In genomic region chr19:29100261-29100660, GRCm38 (mm10) we compare ENCODE assay signal across 8 mouse cellular contexts. TPM values are rescaled to one million over a fixed set of nuclear protein-coding genes. Genes with fewer than 3 reads are reported as not detected.
DNase-seq lines count a peak whose midpoint lies in the region; ATAC-seq and TF ChIP-seq lines count a peak whose summit lies in the region.

No protein-coding gene starts in this region.

- H3K4me3 ChIP-seq in heart, embryonic 14.5 days (ENCODE audit: control insufficient read depth in 1 of 2, insufficient read depth in 1 of 2, low read depth in 1 of 2, low read length in 2 of 2), result peak overlapping the region; percentile 91 to 98; a peak in 3 of 4 replicates
- H3K4me3 ChIP-seq in brown adipose tissue, adult 24 weeks (ENCODE audit: insufficient read depth, low read depth, low read length), result peak overlapping the region; percentile 82
- peak overlapping the region; percentile 89 for H3K4me3 ChIP-seq in hindbrain, embryonic 13.5 days
- H3K4me3 ChIP-seq in midbrain, embryonic 15.5 days, result peak overlapping the region; percentile 90
- H3K4me3 ChIP-seq in thymus, adult 2 months (ENCODE audit: control insufficient read depth, insufficient read depth, low read length), result no peak overlapping the region

- H3K9ac ChIP-seq in heart, embryonic 14.5 days (ENCODE audit: low read length), result peak overlapping the region; percentile 76
- peak overlapping the region; percentile 76 for H3K9ac ChIP-seq in hindbrain, embryonic 13.5 days
- H3K9ac ChIP-seq in midbrain, embryonic 15.5 days, result peak overlapping the region; percentile 65; the same call in 1 of the 2 replicates

- H3K4me1 ChIP-seq in heart, embryonic 14.5 days (ENCODE audit: control insufficient read depth in 2 of 2, insufficient read depth in 2 of 2, low read length in 2 of 2), result peaks cover 5 to 8% of the 10 kb centered on the region in 2 experiments
- peaks cover 2% of the 10 kb centered on the region; the same call in 1 of the 2 replicates for H3K4me1 ChIP-seq in brown adipose tissue, adult 24 weeks (ENCODE audit: control insufficient read depth, insufficient read depth, insufficient read length, low read length)
- peaks cover 13% of the 10 kb centered on the region for H3K4me1 ChIP-seq in hindbrain, embryonic 13.5 days (replicated peaks)
- peaks cover 11% of the 10 kb centered on the region for H3K4me1 ChIP-seq in midbrain, embryonic 15.5 days
- peaks cover 7% of the 10 kb centered on the region for H3K4me1 ChIP-seq in thymus, adult 2 months (replicated peaks; ENCODE audit: control insufficient read depth, insufficient read depth, low read length)

- no peak for ATAC-seq in heart, embryonic 14.5 days (ENCODE audit: insufficient number of reproducible peaks, insufficient read depth, low FRiP score, low read depth)
- no peak for ATAC-seq in hindbrain, embryonic 13.5 days (ENCODE audit: low FRiP score)
- ATAC-seq in midbrain, embryonic 15.5 days (replicated peaks), result peak; percentile 1; the same call in 1 of the 2 replicates

- DNase-seq in heart, postnatal 36 days, result no peak
- DNase-seq in urinary bladder, postnatal 25 days (ENCODE audit: low spot score), result no peak
- no peak for DNase-seq in thymus, adult 2 months
- no peak for DNase-seq in B cell, adult 2 months

- no peaks in the 10 kb centered on the region for H3K27me3 ChIP-seq in heart, embryonic 14.5 days (ENCODE audit: control insufficient read depth, insufficient read depth, low read length)
- H3K27me3 ChIP-seq in hindbrain, embryonic 13.5 days, result 0 out of 2 replicates have a peak, but pooled peaks cover 4% of the 10 kb centered on the region
- no peaks in the 10 kb centered on the region for H3K27me3 ChIP-seq in midbrain, embryonic 15.5 days (replicated peaks)
- H3K27me3 ChIP-seq in thymus, adult 2 months (ENCODE audit: control insufficient read depth, insufficient read depth, low read length), result no peaks in the 10 kb centered on the region

- TF ChIP-seq CTCF in thymus, adult 2 months (IDR thresholded peaks at IDR 0.05; ENCODE audit: borderline replicate concordance, control insufficient read depth, extremely low read depth, insufficient read depth, low read length, poor library complexity), result no peak

- no peaks in the 10 kb centered on the region for H3K9me3 ChIP-seq in heart, embryonic 14.5 days (ENCODE audit: control insufficient read depth, low read length)
- no peaks in the 10 kb centered on the region for H3K9me3 ChIP-seq in hindbrain, embryonic 13.5 days
- H3K9me3 ChIP-seq in midbrain, embryonic 15.5 days, result no peaks in the 10 kb centered on the region

- 25% methylated on average over 8 of the region's 8 CpGs for WGBS in heart, embryonic 14.5 days
- 32% methylated on average over 8 of the region's 8 CpGs for WGBS in hindbrain, embryonic 13.5 days
- WGBS in midbrain, embryonic 15.5 days, result 19% methylated on average over 8 of the region's 8 CpGs
- 51% methylated on average over 8 of the region's 8 CpGs for WGBS in thymus, adult 2 months

- H3K36me3 ChIP-seq in heart, embryonic 14.5 days (ENCODE audit: control insufficient read depth, insufficient read depth, low read length), result no peaks in the 10 kb centered on the region
- no peaks in the 10 kb centered on the region for H3K36me3 ChIP-seq in hindbrain, embryonic 13.5 days
- no peaks in the 10 kb centered on the region for H3K36me3 ChIP-seq in midbrain, embryonic 15.5 days (replicated peaks)
- H3K36me3 ChIP-seq in thymus, adult 2 months (ENCODE audit: control insufficient read depth, insufficient read depth, low read length), result no peaks in the 10 kb centered on the region

- no peak for TF ChIP-seq POLR2A in thymus, adult 2 months (IDR thresholded peaks at IDR 0.05; ENCODE audit: control insufficient read depth, extremely low read depth, insufficient read depth, low read length, poor library complexity)

- peak overlapping the region; percentile 38 to 59; a peak in 3 of 4 replicates for H3K27ac ChIP-seq in heart, embryonic 14.5 days (replicated peaks in 1 of 2; ENCODE audit: control insufficient read depth in 1 of 2, insufficient read depth in 1 of 2, low read depth in 2 of 2, low read length in 2 of 2)
- no peak overlapping the region for H3K27ac ChIP-seq in brown adipose tissue, adult 24 weeks (replicated peaks; ENCODE audit: low read depth, low read length)
- no peak overlapping the region for H3K27ac ChIP-seq in hindbrain, embryonic 13.5 days
- peak overlapping the region; percentile 75; the same call in 1 of the 2 replicates for H3K27ac ChIP-seq in midbrain, embryonic 15.5 days
- H3K27ac ChIP-seq in thymus, adult 2 months (ENCODE audit: control insufficient read depth, insufficient read depth, low read length), result no peak overlapping the region

- intact Hi-C loops in heart, postnatal 36 days (cut with DNase I), result loop anchor here (2.0 to 10.0 kb wide), 4 partner anchors 31 to 935 kb away; partner anchors contain the start of gene Uhrf2

- H3K4me2 ChIP-seq in heart, embryonic 14.5 days (ENCODE audit: low read length), result peak overlapping the region; percentile 73
- H3K4me2 ChIP-seq in hindbrain, embryonic 13.5 days, result peak overlapping the region; percentile 87
- H3K4me2 ChIP-seq in midbrain, embryonic 15.5 days, result peak overlapping the region; percentile 82

RNA-seq across cellular contexts. Expression of gene Rcl1, which starts 0.9 kb away (rescaled TPM):
- 16.6 and 18.7 TPM in 2 replicates for polyA plus RNA-seq in heart, embryonic 14.5 days (2014; fragmentation: Nextera tagmentation; extraction: Ambion mirVana)
- 1 to 10 TPM; 4.5 to 7.3 TPM for total RNA-seq in heart, postnatal 36 days (2021)
- polyA plus RNA-seq in brown adipose tissue, adult 24 weeks (2012; ENCODE audit: insufficient read depth, insufficient read length, missing spikeins), result 11.7 and 12.8 TPM in 2 replicates
- 27.6 and 30.6 TPM in 2 replicates for polyA plus RNA-seq in hindbrain, embryonic 13.5 days (2015; fragmentation: Nextera tagmentation; extraction: Ambion mirVana)
- polyA plus RNA-seq in midbrain, embryonic 15.5 days (2015; fragmentation: Nextera tagmentation; extraction: Ambion mirVana), result 32.8 and 36.3 TPM in 2 replicates
- 14.4 and 20.4 TPM in 2 replicates for polyA plus RNA-seq in thymus, adult 2 months (2012; rRNA removed)

RNA-seq across cellular contexts. Expression of gene Ak3, which starts 52.5 kb away (rescaled TPM):
- polyA plus RNA-seq in heart, embryonic 14.5 days (2014; fragmentation: Nextera tagmentation; extraction: Ambion mirVana), result 95.1 and 96.4 TPM in 2 replicates
- total RNA-seq in heart, postnatal 36 days (2021), result 100 to 1,000 TPM in 1 of 2 experiments, 10 to 100 TPM in 1; 96.1 to 123 TPM
- 328 and 347 TPM in 2 replicates for polyA plus RNA-seq in brown adipose tissue, adult 24 weeks (2012; ENCODE audit: insufficient read depth, insufficient read length, missing spikeins)
- polyA plus RNA-seq in hindbrain, embryonic 13.5 days (2015; fragmentation: Nextera tagmentation; extraction: Ambion mirVana), result 60.7 and 61.6 TPM in 2 replicates
- polyA plus RNA-seq in midbrain, embryonic 15.5 days (2015; fragmentation: Nextera tagmentation; extraction: Ambion mirVana), result 65.8 and 71.8 TPM in 2 replicates
- 43.3 and 50.9 TPM in 2 replicates for polyA plus RNA-seq in thymus, adult 2 months (2012; rRNA removed)

Comparison
In these comparisons a context has a peak if more than half of its experiments do, and no peak if none do; other contexts are left out.
1. H3K27ac ChIP-seq: peak in heart, embryonic 14.5 days (2 of 2) and midbrain, embryonic 15.5 days (single experiment); none in brown adipose tissue, adult 24 weeks (single experiment), hindbrain, embryonic 13.5 days (single experiment) and thymus, adult 2 months (single experiment).
2. Peak in every context shown above with its lines, with median percentiles within 50 percentile points of each other: H3K4me2 ChIP-seq and H3K9ac ChIP-seq.